ENCODE assay signal across 7 mouse cellular contexts in the genomic region with DNA sequence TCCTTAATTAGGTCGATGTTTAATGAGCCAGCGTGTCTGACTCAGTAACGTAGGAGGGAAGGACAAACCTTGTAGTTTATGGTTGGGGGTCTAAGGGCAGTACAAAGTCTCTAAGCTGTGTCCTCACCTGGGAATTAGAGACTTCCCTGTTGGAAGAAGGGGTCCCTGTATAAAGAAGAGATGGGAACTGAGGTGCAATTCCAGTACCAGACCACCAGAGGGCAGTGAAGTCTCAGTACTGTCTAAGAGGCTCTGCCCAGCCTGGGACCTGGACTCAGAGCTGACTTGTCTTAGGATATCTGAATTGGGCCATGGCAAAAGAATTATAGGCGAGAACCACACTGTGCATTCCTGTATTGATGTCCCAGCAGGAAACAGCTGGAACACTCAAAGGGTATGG. TPM values are rescaled to one million over a fixed set of nuclear protein-coding genes. Genes with fewer than 3 reads are reported as not detected.
DNase-seq lines count a peak whose midpoint lies in the region; ATAC-seq and TF ChIP-seq lines count a peak whose summit lies in the region.

No protein-coding gene starts in this region.

- TF ChIP-seq CTCF in bone marrow macrophage, adult 2 months (IDR thresholded peaks at IDR 0.05; ENCODE audit: low read depth, low read length) = peak; percentile 47
- peak; percentile 93 for TF ChIP-seq CTCF in lung, embryonic 14.5 days (IDR thresholded peaks at IDR 0.05; ENCODE audit: low read depth)

- H3K4me2 ChIP-seq in lung, embryonic 14.5 days = no peak overlapping the region

- H3K9ac ChIP-seq in lung, embryonic 14.5 days = no peak overlapping the region

- TF ChIP-seq POLR2A in bone marrow macrophage, adult 2 months (IDR thresholded peaks at IDR 0.05; ENCODE audit: borderline replicate concordance, low read depth, low read length) = no peak

- H3K27me3 ChIP-seq in lung, embryonic 14.5 days (ENCODE audit: insufficient read depth, low read length) = no peaks in the 10 kb centered on the region

- 40% methylated on average over 4 of the region's 4 CpGs for WGBS in lung, embryonic 14.5 days

- peak; percentile 68 for ATAC-seq in erythroblast, adult 5-6 weeks (replicated peaks; ENCODE audit: low FRiP score, poor library complexity, severe bottlenecking)
- ATAC-seq in hematopoietic stem cell, adult 5-6 weeks (replicated peaks in 1 of 2; ENCODE audit: insufficient read depth in 1 of 2, low FRiP score in 2 of 2, low TSS enrichment in 1 of 2, low read depth in 1 of 2, poor library complexity in 2 of 2, severe bottlenecking in 2 of 2) = peak; percentile 38 to 57; a peak in 1 of 4 replicates
- ATAC-seq in lung, embryonic 14.5 days (ENCODE audit: insufficient read depth) = peak; percentile 44; the same call in 1 of the 2 replicates

- no peak overlapping the region for H3K27ac ChIP-seq in bone marrow macrophage, adult 2 months (ENCODE audit: insufficient read depth, low read depth, low read length)
- H3K27ac ChIP-seq in lung, embryonic 14.5 days (ENCODE audit: low read depth) = no peak overlapping the region

- H3K9me3 ChIP-seq in lung, embryonic 14.5 days (ENCODE audit: low read depth, low read length) = no peaks in the 10 kb centered on the region

- H3K4me3 ChIP-seq in bone marrow macrophage, adult 2 months (ENCODE audit: insufficient read depth, low read length) = no peak overlapping the region
- H3K4me3 ChIP-seq in lung, embryonic 14.5 days (ENCODE audit: low read depth, low read length) = no peak overlapping the region

- no peaks in the 10 kb centered on the region for H3K4me1 ChIP-seq in bone marrow macrophage, adult 2 months (ENCODE audit: control insufficient read depth, insufficient read depth, low read length)
- no peaks in the 10 kb centered on the region for H3K4me1 ChIP-seq in lung, embryonic 14.5 days (ENCODE audit: insufficient read depth)

- peak; percentile 46 for DNase-seq in MEL-GATA-1-ER (ENCODE audit: extremely low read depth, low read depth)
- DNase-seq in layer of hippocampus, adult 11-12 months (ENCODE audit: low spot score) = peak; percentile 75
- peak; percentile 94 for DNase-seq in lung, embryonic 14.5 days
- DNase-seq in retina, embryonic 14.5 days (ENCODE audit: low spot score) = peak; percentile 94

- peaks cover 29% of the 10 kb centered on the region for H3K36me3 ChIP-seq in lung, embryonic 14.5 days (ENCODE audit: insufficient read depth)

RNA-seq across cellular contexts. Expression of a gene that starts 54.6 kb away (rescaled TPM):
- 27.7 and 31.6 TPM in 2 replicates for polyA plus RNA-seq in bone marrow macrophage, adult 2 months (2012; ENCODE audit: insufficient read depth, insufficient read length, missing spikeins)
- 6.5 and 9.8 TPM in 2 replicates for total RNA-seq in erythroblast, adult 5-6 weeks (2015; ENCODE audit: low replicate concordance)
- total RNA-seq in erythroblast, adult 5-6 weeks (2017; ENCODE audit: low replicate concordance) = 5.9 and 8.3 TPM in 2 replicates
- total RNA-seq in hematopoietic stem cell, adult 5-6 weeks (2017) = 11.0 and 16.9 TPM in 2 replicates
- 8.7 and 9.7 TPM in 2 replicates for polyA plus RNA-seq in lung, embryonic 14.5 days (2014; fragmentation: Nextera tagmentation; extraction: Ambion mirVana)

RNA-seq across cellular contexts. Expression of a gene that starts 55.8 kb away (rescaled TPM):
- not detected in 2 replicates for polyA plus RNA-seq in bone marrow macrophage, adult 2 months (2012; ENCODE audit: insufficient read depth, insufficient read length, missing spikeins)
- total RNA-seq in erythroblast, adult 5-6 weeks (2015; ENCODE audit: low replicate concordance) = not detected in 2 replicates
- total RNA-seq in erythroblast, adult 5-6 weeks (2017; ENCODE audit: low replicate concordance) = not detected in 2 replicates
- total RNA-seq in hematopoietic stem cell, adult 5-6 weeks (2017) = not detected in 2 replicates
- polyA plus RNA-seq in lung, embryonic 14.5 days (2014; fragmentation: Nextera tagmentation; extraction: Ambion mirVana) = 0.41 and 0.42 TPM in 2 replicates
